Mouse (Mus musculus) T-cell, adult 2 months (primary cell): ENCODE results near the gene Gga2.
A peak's percentile ranks its signal among the peaks of the same experiment; 100 is the strongest.

ENCODE experiments used
- DNase-seq: peaks from one replicate; pipeline ENCODE4 v3.0.0; 2022; ENCODE audit warnings: low spot score

The Gga2 gene

DNA sequence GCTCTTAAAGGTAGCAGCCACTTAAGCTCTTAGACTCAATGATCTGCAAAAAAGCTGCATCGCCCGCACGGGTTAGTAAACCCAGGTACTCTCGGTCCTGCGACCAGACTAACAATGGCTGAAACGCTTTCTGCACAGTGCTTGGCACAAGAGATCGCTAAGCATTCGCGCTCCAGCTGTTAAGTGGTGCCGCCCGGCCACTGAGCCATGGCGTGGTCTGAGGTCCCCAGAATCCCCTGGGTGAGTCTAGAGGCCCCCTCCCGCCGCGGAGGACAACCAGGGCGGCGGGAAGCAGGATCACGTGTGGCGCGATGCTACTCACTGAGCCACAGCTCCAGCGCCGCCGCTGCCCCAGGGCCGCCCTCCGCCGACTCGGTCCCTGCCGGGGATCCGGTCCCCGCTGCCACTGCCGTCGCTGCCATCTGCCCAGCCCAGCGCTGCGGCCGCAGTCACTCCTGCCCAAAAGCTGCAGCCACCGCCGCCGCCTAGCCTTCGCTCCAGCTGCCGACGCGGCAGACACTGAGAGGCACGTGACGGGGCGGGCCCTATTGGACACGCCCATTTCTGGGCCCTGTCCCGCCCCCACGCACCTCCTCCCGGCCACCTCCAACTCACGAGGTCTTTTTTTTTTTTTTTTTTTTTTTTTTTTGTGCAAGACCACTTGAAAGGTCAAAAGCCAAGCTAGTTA, at the start of gene Gga2:
Gene Gga2, minus strand, starts transcription at position 556 of the 688 bp plus-strand sequence.
- DNase-seq = peak; percentile 82

DNA sequence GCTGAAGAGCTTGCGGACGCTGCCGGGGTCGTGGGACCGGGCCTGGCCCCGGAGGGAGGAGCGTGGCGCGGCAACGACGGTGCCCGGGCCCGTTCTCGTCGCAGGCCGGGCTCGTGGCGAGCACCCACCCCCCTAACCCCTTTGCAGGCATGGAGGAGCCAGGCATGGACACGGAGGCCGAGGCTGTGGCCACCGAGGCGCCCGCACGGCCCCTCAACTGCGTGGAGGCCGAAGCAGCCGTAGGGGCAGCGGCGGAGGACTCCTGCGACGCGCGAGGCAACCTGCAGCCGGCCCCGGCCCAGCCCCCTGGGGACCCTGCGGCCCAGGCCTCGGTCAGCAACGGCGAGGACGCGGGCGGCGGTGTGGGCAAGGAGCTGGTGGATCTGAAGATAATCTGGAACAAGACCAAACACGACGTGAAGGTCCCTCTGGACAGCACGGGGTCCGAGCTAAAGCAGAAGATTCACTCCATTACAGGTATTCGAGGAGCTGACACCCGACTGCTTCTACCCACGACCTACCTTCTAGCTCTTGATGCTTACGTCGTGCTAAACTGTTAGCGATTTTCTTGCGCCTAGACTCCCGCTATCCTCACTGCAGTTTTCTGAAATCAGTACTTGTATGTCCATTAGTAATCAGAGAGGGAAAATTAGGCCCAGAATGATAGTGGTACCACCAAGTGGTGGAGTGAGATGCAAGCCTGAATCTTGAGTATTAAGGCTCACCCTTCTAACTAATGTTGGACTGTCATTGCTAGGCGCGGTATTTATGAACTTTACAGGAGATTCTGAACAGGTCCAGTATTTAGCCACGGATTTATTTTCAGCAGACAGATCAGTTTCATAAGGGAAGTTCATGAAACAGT, 46.7 kb upstream of the Gga2 start:
- no peak for DNase-seq

DNA sequence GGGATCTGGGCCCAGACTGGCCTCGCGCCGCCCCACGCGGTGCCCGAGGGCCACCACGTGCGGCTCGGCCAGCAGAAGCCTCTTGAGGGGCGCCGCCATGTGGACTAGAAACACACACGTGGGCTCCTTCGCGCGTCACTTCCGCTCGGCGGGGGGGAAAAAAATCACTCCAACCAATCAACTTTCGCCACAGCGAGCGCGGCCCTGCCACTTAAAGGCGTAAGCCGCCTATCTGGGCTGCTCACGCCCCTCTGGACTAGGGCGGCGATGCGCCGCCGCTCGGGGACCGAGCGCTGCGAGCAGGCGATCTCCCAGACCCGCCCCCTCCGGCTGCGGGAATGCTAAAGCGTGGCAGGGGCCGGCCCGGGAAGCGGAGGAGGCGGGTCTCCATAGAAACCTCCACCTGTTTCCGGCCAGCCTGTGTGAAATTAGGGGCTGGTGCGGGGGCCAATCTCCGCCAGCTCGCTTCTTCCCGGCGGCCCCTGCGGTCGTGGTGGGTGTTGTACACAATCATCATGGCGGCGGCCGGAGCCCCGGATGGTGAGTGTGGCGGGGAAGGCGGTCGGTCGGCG, 46.0 kb upstream of the Gga2 start, which contains the start of the genes Ubfd1 and Ears2:
Gene Ubfd1, plus strand, starts transcription at position 231 of the 572 bp plus-strand sequence.
Gene Ears2, minus strand, starts transcription at position 319 of the 572 bp plus-strand sequence.
- peak; percentile 92 for DNase-seq

DNA sequence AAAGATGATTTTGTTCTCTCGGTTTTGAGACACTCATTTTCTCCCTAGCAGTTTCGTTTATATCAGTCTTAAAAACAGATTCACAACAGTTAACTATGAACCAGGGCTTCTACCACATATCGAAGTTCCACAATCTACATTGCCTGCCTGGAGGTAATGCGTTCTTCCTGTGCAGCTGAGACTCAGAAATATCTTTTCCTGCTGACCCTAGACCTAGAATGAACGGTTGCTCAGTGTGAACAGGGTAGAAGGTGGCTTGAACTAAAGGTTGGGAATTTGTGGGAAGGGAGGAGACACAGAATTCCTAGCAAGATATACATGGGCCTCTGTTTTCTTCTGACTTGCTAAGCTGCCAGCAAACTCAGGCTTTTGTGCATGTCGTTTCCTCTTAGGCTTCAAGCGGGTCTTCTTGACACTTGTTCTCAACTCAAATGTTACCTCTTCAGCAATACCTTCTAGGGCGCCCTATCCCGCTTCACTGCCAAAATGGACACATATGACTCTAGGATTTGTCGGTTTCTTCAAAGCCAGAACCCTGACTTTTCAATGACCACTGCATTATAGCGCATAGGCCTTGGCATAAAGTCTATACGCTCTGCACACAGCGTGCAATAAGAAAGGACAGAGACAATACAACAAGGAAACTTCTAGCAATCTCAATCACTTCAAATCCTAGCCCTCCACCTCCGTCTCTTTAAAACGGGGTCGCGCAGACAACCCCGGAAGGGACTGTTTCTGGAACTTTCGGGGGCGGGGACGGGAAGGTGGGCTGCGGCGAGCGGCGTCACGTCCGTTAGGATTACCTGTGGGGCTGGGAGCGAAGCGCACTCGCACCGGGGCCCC, 45.3 kb upstream of the Gga2 start:
- peak; percentile 3 for DNase-seq

DNA sequence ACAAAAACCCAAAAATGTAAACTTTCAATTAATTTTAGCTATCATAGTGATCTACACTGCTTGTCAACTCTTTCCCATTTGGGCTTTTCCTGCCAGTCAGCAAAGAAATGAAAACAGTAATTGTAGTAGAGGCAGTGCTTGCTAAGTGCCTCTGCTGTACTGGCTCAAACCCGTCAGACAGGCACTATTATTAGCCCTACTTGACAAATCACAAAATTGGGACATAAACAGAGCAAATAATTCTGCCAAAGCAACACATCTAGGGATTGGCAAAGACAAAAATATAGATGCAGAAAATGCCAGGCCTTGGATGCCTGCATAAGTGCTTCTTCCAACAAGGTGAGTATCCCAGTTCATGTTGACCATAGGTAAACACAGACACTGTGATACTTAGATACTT, 44.6 kb upstream of the Gga2 start:
- DNase-seq = no peak

DNA sequence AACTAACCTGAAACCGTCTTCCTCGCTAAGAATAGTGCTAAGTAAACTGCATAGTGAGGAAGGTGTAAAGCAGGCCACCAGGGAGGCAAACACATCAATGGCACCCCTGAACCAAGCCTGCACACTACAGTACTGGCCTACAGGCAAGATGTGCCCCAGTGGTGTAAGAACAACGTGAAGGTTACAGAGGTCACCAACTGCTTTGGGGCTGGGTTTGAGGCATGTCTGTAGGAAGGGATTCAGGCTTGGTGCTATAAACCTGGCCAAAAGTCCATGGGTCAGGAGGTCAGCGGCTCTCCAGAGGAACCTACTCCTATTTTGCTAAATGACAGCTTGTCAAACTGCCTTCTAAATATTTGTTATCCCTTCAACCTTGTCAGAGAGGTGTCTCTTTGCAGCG, 35.6 kb upstream of the Gga2 start:
- no peak for DNase-seq

DNA sequence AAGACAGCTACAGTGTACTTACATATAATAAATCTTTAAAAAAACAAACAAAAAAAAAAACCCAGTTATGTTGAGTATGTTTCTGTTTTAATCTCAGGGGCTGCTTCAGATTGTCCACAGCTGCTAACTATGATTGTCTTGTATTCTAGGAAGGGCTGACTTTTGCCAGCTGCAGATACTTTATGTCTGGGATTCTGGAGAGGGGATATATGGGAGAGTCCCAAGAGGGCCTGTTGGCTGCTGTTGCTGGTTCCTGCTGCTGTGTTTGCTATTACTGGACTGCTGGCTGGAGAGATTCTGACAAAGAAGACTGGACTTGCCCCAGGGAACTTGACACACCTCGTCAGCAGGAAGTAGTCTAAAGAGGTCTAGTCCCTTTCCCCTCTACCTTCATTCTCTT, 29.8 kb upstream of the Gga2 start:
- DNase-seq = no peak

DNA sequence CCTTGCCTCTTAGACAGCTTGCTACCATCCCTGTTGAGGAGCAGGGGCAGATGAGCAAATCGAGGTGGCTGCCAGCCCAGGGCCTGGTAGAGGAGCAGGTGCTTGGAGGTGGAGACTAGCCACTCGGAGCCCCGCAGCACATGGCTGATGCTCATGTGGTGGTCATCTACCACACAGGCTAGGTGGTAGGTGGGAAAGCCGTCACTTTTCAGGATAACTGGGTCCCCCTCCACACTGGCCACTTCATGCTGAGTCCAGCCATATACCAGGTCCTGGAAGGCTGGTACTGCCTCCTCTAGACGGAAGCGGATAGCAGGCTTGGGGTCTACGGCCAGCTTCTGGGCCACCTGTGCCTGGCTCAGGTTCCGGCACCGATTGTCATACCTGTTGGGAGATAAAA, 27.2 kb upstream of the Gga2 start:
- DNase-seq = no peak

DNA sequence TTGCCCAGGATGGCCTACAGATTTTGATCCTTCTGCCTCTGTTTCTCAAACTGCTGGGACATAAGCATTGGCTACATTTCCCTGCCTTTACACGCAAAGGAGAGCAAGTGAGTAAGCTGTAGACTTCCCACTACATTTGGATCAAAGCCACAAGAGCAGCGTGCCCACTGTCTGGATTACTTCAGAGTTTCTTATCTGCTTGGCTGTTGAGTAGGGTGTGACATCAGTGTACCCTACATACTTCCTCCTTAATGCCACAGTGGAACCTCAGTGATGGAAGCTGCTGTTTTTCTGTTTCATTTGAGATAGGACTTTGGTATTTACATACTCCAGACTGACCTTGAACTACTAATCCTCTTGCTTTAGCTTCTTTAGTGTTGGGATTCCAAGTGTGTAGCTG, 25.8 kb upstream of the Gga2 start:
- no peak for DNase-seq

DNA sequence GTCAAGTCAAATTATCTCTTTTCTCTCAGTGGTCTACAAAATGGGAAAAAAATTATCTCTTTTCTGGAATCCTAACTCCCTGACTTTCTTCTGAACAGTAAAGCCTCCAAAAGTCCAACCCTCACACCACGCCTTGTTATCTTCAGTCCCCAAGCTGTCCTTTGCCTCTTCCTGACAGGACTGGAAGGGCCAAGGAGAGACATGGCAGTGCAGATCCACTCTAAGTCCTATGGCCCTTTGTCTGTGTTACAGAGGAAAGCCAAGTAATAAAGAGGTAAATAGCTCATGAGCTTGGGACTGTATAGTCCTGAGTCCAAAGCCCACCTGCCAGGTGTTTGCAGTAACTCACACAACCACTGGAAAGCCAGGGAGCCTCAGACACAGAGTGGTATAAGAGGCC, 24.7 kb upstream of the Gga2 start:
- no peak for DNase-seq

DNA sequence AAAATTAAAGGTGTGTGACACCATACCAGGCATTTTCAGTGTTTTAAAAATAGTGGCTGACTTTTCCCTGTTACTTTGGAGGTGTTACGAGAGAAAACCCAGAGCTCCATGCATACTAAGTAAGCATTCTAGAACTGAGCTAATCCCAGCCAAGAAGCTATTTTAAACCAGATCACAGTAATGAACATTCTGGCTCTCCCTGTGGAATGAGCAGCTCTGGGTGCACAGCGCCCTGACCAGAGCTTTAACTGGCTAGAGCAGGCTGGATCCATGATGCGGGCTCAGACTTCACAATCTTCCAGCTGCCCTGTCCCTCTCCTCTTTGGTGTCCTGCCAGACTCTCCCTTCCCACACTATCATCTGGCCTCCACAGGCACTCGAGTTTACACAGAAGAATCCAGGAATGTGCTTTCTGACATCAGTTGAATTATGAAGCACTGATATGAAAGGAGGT, 24.2 kb upstream of the Gga2 start:
- no peak for DNase-seq

DNA sequence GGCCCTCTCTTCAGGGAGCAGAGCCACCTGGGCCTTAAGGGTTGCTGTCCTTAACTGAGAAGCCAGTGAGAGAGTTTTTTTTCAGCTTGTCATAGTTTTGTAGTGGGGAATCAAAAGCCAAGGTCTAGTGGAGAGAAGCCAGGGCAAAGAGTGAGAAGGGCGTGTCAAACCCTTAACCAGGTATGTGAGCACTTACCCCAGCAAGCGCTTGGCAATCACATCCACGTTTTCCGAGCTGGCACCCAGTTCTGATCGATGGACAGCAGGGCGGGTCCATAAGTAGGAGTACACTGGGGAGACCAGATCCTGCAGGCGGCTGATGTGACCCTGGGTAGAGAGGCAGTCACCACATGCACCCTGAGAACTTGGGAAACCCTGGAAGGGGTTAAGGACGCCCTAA, 23.1 kb upstream of the Gga2 start:
- DNase-seq = no peak

DNA sequence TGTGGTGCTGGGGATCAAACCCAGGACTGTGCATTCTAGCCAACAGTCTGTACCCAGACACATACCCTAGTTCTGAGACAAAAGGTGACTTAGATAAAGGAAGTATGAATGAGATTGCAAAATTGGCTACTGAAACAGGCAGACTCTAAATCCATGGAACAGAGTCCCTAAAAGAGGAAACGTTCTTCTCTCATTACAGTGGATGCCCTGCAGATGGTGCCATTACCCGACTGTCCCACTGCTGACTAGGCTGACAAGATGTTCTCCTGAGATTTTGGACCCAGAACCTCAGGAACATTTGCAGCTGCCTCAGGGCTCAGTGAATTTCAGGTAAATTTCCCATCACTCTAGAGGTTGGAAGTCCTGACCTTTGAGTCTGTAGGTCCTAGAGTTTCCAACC, 13.3 kb upstream of the Gga2 start:
- DNase-seq = no peak

DNA sequence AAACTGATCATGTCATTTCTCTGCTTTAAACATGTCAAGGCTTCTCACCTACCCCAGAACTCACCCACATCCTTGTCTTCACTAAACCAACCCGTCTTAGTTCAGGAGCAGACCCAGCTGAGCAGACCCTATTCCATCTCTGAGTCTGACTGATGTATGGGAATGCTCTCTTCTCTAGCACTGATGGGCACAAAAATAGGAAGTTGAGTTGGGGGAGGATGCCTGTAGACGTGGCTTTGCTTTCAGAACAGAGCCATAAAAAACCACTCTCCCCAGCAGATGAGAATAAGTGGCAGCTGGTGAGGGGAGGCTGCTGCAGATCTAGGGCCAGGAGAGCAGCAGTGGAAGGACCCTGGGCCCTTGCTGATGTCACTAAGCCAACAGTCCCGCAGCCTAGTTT, 12.3 kb upstream of the Gga2 start:
- no peak for DNase-seq

DNA sequence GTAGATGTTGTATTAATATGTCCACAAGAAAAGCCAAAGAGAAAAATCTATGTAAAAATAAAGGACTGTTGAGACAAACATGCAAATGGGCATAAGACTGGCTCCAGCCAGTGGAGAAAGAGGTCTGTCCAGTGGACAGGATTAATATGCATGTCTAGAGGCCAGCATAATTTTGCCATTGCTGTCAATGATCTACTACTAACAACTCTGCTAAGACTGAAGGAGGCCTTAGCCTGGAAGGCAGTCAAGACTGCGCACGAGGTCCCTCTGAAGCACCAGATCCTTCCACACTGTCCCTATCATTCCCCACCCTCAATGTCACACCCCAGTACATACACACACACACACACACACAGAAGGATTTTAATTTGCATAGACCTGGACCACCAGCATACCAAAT, 1.1 kb upstream of the Gga2 start:
- DNase-seq = no peak

DNA sequence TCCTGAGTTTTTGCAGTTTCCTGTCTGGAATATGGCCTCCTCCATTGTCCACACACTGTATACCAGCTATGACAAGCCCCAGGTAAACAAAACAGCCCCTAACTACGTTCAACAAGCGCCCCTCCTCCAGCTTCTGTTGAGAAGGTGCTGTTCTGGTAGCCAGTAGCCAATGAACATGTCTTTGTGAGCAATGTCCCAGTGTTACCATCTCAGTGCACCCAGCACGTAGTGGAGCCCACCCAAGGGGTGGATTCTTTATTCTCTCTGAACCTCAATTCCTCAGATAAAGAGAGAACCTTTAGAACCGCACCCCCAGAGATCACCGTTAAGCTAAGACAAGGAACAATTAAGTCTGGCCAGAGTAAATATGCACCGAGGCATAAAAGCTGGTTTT, 752 bp downstream of the Gga2 start:
- DNase-seq = no peak

DNA sequence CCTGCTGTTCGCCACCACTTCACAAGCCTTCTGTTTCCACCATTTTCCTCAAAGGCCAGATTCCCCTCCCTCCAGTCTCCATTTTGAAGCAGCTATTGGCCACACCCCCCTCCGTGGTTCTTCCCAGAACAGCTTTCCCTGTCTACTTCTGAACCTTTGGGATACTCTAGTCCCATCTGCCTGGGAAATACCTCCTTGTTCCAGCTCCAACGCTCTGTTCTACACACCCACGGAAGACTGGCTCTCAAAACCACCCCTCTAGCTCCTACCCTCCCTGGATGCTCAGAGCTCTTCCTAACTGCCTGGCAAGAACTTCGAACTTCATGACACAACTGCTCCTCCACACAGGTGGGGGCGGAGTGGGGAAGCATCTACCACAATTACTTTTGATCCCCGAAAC, 2.0 kb downstream of the Gga2 start:
- DNase-seq = no peak

DNA sequence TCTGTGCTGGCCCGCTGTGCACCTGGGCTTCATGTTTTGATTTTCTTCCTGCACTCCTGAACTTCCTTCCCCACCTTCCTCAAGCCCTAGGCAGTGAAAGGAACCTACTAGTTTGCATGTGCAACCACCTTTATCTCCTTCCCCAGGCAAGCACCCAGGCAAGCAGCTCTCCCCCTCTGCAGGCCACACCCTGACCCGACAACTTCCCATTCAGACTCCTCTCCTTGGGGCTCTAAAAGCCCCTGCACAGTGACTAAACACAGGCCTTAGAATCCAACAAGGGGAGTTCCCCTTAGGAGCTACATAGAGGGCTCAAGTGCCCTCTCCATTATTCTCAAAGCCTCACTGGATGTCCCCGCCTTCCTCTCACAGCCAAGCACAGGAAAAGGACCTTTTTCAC, 2.8 kb downstream of the Gga2 start:
- no peak for DNase-seq

DNA sequence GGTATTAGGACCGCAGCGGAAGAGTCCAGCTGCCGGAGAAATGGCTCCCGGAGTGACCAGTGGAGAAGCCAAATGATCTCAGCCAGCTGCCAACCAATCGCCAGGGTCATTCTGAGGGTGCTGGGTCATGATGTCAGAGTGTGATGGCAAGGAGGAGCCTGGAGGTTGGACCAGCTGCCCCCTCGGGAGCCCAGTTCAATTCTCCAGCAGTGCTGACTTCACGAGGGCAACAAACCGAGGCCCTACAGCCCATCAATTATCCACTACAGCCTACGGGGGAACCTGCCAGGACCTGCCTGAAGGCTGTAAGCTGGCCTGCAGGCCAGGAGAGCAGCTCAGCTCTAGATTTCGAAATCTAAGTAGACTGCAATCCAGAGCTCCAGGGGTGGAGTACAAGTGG, 5.3 kb downstream of the Gga2 start:
- DNase-seq = no peak

DNA sequence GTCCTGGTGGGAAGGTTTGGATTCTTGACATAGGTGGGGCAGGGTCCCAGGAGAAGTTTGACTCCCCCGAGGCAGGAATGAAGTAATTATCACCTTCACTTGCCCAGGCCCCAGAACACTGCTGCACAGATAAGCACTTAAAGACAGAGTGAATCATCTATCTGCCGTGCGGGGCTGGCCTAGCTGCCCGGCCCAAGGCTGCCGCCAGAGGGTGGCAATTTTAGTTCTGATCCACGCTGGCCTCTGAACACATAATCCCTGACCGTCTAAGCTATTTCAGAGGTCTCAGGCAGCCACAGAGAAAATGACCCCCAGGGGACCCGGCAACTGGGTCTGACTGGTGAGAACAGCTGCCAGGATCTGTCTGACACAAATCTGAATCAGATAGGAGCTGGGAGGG, 5.9 kb downstream of the Gga2 start:
- no peak for DNase-seq

DNA sequence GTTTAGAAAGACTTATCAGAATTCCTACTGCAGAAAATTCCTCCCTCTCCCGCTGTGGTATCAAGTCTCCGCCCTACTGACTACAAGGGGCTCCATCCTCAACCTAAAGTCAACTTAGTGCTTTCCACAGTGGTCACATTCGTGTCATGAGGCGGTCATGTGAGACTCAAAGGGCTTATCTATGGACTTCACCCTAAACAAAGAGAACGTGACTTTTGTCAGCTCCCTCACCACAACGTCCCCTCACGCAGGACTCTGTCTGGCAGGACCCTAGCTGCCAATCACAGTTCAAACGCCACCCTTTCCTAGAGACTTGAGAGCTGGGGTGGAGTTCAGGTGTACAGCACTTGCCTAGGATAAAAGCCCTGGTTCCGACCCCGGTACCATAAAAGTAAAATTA, 8.1 kb downstream of the Gga2 start:
- DNase-seq = no peak

DNA sequence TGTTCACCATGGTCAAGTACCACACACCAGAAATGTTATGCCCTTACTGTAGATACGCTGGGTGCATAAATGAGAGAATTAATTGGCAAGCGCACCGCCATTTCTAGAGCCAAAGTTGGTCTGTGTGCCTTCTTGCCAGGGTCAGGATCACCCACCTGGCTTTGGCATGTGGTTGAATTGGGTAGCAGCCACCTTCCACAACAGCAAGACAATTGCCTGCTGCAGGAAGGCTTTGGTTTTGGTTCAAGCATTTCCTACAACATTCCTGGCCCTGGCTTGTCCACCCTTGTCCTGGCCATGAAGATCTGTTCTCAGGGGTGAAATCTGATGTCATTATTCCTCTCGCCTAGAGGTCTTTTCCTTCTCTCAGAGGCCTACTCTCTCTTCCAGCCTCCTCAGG, 8.7 kb downstream of the Gga2 start:
- DNase-seq = no peak
